Mouse (Mus musculus): ENCODE data around the gene Plekha7. TPM values are rescaled to one million over a fixed set of nuclear protein-coding genes. Genes with fewer than 3 reads are reported as not detected.

Gene Plekha7
- polyA plus RNA-seq, 1 experiment from 2014 or later: 6.9 TPM

DNA sequence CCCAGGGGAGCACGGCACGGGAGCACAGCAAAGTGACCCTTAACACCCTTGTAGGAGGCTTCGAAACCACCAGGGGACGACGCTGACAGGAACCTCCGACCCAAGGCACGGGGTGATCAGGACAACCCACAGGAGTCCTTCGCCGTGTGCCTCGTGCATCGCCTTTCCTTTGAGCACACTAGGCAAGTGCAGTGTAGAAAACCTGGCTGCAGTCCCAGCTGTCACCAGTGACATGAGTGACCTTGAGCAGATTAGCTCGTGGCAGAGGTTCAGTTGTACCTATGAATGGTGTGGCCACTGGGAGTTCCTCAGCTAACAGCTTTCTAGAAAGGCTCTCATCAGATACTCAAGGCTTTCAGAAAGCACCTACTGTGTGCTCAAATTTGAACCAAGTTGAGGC, 22.0 kb downstream of the Plekha7 start:
- Histone ChIP-seq H3K27ac (peak overlapping the region; percentile 12; the same call in 1 of the 2 replicates), H3K4me1 (peaks cover 40% of the 10 kb centered on the region), H3K4me3 (no peak overlapping the region), H3K36me3 (no peaks in the 10 kb centered on the region), H3K27me3 (ENCODE audit: low read depth, poor library complexity, severe bottlenecking) (no peaks in the 10 kb centered on the region), H3K9me3 (replicated peaks) (no peaks in the 10 kb centered on the region)
- 79% methylated on average over 12 of the region's 12 CpGs for WGBS
- no peak for DNase-seq (ENCODE audit: low spot score)

DNA sequence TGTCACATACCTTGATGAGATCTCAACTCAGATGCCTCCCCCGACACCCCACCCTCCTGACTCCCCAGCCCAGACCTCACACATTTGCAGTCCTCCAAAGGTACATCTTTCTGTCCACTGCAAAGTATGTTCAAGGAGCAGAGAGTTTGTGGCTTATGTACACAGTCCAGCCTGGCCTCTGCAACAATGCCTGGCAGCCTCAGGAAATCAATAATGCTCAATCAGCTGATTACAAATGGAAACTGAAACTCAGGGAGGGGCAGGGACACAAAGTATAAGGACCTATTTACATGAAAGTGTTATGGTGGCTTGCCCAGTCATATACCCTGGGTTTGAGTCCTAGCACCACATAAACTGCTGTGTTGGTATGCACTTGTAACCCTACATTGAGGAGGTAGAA, 23.0 kb downstream of the Plekha7 start:
- no peaks in the 10 kb centered on the region for H3K27me3 ChIP-seq (ENCODE audit: low read depth, poor library complexity, severe bottlenecking)
- H3K4me1 ChIP-seq: peaks cover 50% of the 10 kb centered on the region
- H3K4me3 ChIP-seq: no peak overlapping the region
- WGBS: 74% methylated on average over 1 of the region's 1 CpGs
- no peaks in the 10 kb centered on the region for H3K36me3 ChIP-seq
- no peak overlapping the region for H3K27ac ChIP-seq
- H3K9me3 ChIP-seq (replicated peaks): no peaks in the 10 kb centered on the region
- no peak for DNase-seq (ENCODE audit: low spot score)

DNA sequence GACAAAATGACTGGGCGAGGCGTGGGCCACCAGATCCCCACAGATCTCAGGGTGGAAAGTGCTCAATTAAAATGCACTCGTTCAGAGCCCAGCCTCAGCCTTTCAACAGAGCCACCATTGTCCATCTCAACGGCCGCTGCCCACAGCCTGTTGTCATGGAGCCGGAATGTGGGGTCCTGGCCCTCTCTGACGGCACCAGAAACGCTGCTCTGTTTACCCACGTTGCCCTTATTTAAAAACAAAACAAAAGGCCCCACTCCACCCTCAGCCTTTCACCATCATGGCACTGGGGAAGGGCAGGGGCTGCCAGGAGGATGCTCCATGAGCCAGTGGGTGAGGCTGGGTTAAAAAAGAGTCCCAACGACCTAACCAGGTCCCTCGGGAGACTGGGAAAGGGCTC, 25.4 kb downstream of the Plekha7 start:
- peak overlapping the region; percentile 54 for H3K27ac ChIP-seq
- DNase-seq (ENCODE audit: low spot score): no peak

DNA sequence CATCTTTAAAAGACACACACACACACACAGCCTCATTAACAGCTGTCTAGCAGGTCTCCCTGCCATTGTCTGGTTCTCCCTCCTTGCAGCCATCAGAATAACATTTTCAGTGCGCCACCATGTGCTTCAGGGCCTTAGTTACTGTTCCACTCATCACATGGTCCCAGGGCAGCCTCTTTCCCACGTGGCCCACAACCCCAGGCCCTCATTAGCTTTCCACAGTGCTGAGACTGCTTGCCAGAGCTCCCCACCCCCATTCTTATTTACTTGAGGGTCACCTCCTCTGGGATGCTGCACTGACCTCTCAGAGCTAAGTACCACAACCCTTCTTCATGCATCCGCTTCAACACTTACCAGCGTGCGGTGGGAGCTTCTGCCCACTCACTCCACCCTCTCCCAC, 28.1 kb downstream of the Plekha7 start:
- Histone ChIP-seq H3K4me3 (no peak overlapping the region), H3K9me3 (replicated peaks) (no peaks in the 10 kb centered on the region), H3K4me1 (peaks cover 43% of the 10 kb centered on the region), H3K27me3 (ENCODE audit: low read depth, poor library complexity, severe bottlenecking) (no peaks in the 10 kb centered on the region), H3K36me3 (no peaks in the 10 kb centered on the region), H3K27ac (peak overlapping the region; percentile 53; the same call in 1 of the 2 replicates)
- WGBS: 47% methylated on average over 5 of the region's 5 CpGs
- DNase-seq (ENCODE audit: low spot score): no peak

More for the DNA sequence above, 25.4 kb downstream of the Plekha7 start:
- WGBS: 60% methylated on average over 11 of the region's 11 CpGs
- Histone ChIP-seq H3K4me3 (no peak overlapping the region), H3K27me3 (ENCODE audit: low read depth, poor library complexity, severe bottlenecking) (no peaks in the 10 kb centered on the region), H3K36me3 (no peaks in the 10 kb centered on the region), H3K9me3 (replicated peaks) (no peaks in the 10 kb centered on the region), H3K4me1 (peaks cover 62% of the 10 kb centered on the region)

DNA sequence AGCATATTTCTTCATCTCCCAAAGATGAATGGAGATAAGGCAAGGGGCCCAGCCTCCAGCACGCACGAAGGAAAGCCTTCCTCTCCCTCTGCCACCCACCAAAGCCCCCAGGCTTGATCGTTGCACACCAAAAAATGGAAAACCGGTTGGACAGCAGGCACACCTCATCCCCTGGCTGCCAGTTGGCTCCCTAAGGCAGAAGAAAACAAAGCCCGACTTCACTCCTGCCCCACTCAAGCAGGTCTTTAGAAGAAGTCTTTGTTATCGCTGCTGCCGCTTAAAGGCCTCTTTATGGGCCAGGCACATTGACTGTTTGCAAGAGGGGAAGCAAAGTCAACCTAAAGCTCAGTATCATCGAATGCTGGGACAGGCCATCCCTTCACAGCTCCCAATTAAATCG, 29.9 kb downstream of the Plekha7 start:
- H3K27ac ChIP-seq: peak overlapping the region; percentile 43; the same call in 1 of the 2 replicates
- WGBS: 71% methylated on average over 9 of the region's 9 CpGs
- DNase-seq (ENCODE audit: low spot score): no peak
- H3K9me3 ChIP-seq (replicated peaks): no peaks in the 10 kb centered on the region
- no peaks in the 10 kb centered on the region for H3K36me3 ChIP-seq
- no peaks in the 10 kb centered on the region for H3K27me3 ChIP-seq (ENCODE audit: low read depth, poor library complexity, severe bottlenecking)
- H3K4me1 ChIP-seq: peaks cover 49% of the 10 kb centered on the region
- no peak overlapping the region for H3K4me3 ChIP-seq

DNA sequence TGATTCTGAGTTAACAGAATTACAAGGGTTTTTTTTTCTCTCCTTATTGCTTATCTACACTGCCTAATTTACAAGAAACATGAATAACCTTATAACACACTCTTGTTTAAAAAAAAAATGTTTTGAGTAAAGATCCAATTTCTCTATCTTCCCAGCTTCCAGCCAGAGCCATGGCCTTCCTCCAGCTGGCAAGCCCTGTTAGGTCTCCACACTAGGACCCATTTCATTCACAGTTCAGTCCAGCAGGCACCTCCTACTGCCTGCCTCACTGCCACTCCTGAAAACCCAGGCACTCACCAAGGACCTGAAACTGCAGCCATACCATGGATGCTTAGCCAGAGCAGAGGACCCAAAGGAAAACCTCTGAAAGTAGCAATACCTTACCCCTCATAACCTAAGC, 31.9 kb downstream of the Plekha7 start:
- H3K9me3 ChIP-seq (replicated peaks): no peaks in the 10 kb centered on the region
- H3K27ac ChIP-seq: no peak overlapping the region
- peaks cover 37% of the 10 kb centered on the region for H3K4me1 ChIP-seq
- no peak overlapping the region for H3K4me3 ChIP-seq
- H3K36me3 ChIP-seq: no peaks in the 10 kb centered on the region
- H3K27me3 ChIP-seq (ENCODE audit: low read depth, poor library complexity, severe bottlenecking): no peaks in the 10 kb centered on the region
- no peak for DNase-seq (ENCODE audit: low spot score)

DNA sequence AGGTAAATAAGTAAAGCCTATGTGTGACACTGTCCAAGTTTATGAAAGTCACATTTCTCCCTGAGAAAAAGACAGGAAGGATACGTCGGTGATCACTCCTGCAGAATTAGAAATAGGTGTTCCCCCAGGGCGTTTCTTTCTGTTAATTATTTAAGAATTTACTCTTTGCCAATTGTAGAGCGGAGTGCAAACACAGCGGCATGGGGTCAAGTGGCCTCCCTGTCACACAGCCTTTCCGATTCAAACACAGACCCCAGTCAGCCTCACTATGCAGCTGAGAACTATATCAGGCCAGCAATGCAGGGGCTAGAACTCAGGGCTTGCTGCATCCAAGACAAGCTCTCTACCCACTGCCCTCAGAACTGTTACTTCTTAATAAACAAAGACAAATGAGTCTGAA, 35.1 kb downstream of the Plekha7 start:
- no peak overlapping the region for H3K27ac ChIP-seq
- H3K9me3 ChIP-seq (replicated peaks): no peaks in the 10 kb centered on the region
- no peaks in the 10 kb centered on the region for H3K36me3 ChIP-seq
- no peaks in the 10 kb centered on the region for H3K27me3 ChIP-seq (ENCODE audit: low read depth, poor library complexity, severe bottlenecking)
- peaks cover 28% of the 10 kb centered on the region for H3K4me1 ChIP-seq
- WGBS: 95% methylated on average over 6 of the region's 6 CpGs
- no peak for DNase-seq (ENCODE audit: low spot score)
- H3K4me3 ChIP-seq: no peak overlapping the region

DNA sequence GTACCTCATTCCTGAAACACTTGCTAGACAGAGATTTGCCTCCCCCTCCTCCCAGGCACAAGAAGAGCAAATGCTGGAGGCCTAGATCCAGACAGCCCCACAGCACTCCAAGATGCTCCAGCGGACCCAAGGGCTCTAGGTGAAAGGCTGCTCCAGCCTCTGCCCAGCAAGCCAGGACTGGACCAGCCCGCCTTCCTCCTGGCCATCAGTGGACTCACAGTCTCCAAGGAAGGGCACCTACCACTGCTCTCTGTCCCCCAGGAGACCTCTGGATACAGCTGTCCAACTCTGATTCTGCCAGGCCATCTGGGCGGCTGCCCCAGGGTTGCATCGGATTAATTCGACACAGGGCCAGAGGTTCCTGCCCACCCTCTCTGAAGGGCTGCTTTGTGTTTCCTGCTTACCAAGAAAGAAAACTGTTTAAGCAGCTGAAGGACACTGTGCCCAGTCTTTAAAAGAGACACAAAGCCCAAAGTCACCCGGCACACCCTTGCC, 38.6 kb downstream of the Plekha7 start:
- Histone ChIP-seq H3K4me1 (peaks cover 28% of the 10 kb centered on the region), H3K27ac (peak overlapping the region; percentile 25; the same call in 1 of the 2 replicates), H3K36me3 (no peaks in the 10 kb centered on the region), H3K27me3 (ENCODE audit: low read depth, poor library complexity, severe bottlenecking) (no peaks in the 10 kb centered on the region), H3K9me3 (replicated peaks) (no peaks in the 10 kb centered on the region), H3K4me3 (no peak overlapping the region)
- no peak for DNase-seq (ENCODE audit: low spot score)
- WGBS: 80% methylated on average over 6 of the region's 6 CpGs

GRCm38 (mm10) chr7:116268113-116268926, 39.9 kb downstream of the Plekha7 start:
- H3K9me3 ChIP-seq (replicated peaks): no peaks in the 10 kb centered on the region
- H3K27me3 ChIP-seq (ENCODE audit: low read depth, poor library complexity, severe bottlenecking): no peaks in the 10 kb centered on the region
- H3K4me3 ChIP-seq: no peak overlapping the region
- no peaks in the 10 kb centered on the region for H3K36me3 ChIP-seq
- peaks cover 33% of the 10 kb centered on the region for H3K4me1 ChIP-seq
- H3K27ac ChIP-seq: no peak overlapping the region
- DNase-seq (ENCODE audit: low spot score): no peak
- 52% methylated on average over 13 of the region's 13 CpGs for WGBS

DNA sequence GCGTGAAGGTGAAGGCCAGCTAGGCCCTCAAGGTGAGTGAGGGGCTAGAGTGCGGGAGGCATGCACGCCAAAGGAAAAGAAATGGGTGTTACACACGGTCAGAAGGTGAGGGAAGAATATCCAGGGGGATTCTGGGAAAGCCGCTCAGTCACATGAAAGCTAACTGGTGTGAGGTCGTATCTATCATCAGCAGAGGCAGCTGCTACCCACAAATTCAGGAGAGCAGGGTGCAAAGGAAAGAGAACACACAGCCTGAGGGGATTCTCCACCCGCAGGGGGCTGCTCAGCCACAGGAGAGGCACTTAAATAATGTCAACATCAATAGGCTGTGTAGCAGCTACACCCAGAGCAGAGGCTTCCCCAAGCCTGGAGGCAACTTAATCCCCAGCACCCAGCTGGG, 44.9 kb downstream of the Plekha7 start:
- no peak overlapping the region for H3K27ac ChIP-seq
- DNase-seq (ENCODE audit: low spot score): no peak
- H3K27me3 ChIP-seq (ENCODE audit: low read depth, poor library complexity, severe bottlenecking): no peaks in the 10 kb centered on the region
- H3K4me3 ChIP-seq: no peak overlapping the region
- peaks cover 24% of the 10 kb centered on the region for H3K4me1 ChIP-seq
- H3K36me3 ChIP-seq: no peaks in the 10 kb centered on the region
- WGBS: 56% methylated on average over 7 of the region's 7 CpGs
- H3K9me3 ChIP-seq (replicated peaks): no peaks in the 10 kb centered on the region

GRCm38 (mm10) chr7:116262508-116262907, 45.7 kb downstream of the Plekha7 start:
- Histone ChIP-seq H3K9me3 (replicated peaks) (no peaks in the 10 kb centered on the region), H3K36me3 (no peaks in the 10 kb centered on the region), H3K27me3 (ENCODE audit: low read depth, poor library complexity, severe bottlenecking) (no peaks in the 10 kb centered on the region), H3K4me1 (peaks cover 18% of the 10 kb centered on the region), H3K4me3 (no peak overlapping the region), H3K27ac (no peak overlapping the region)
- 64% methylated on average over 2 of the region's 2 CpGs for WGBS
- DNase-seq (ENCODE audit: low spot score): no peak

DNA sequence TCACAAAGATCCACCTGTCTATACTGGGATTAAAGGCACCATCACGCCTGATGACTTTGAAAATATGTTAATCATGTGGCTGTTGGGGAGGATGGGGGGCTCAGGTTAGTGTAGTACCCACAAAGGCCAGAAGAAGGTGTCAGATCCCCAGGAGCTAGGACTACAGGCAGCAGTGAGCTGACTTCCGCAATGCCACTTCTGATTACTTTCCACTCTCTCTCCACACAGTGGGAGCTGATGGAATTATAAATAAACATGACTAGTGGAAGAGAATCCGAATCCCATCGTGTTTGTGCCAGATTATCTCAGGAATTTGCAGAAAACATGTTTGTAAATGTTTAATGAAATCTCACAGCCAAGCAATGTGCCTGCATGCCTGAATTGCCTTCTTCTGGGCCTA, 46.1 kb downstream of the Plekha7 start:
- Histone ChIP-seq H3K9me3 (replicated peaks) (no peaks in the 10 kb centered on the region), H3K4me3 (no peak overlapping the region), H3K36me3 (no peaks in the 10 kb centered on the region), H3K4me1 (peaks cover 18% of the 10 kb centered on the region), H3K27me3 (ENCODE audit: low read depth, poor library complexity, severe bottlenecking) (no peaks in the 10 kb centered on the region), H3K27ac (no peak overlapping the region)
- 56% methylated on average over 4 of the region's 4 CpGs for WGBS
- DNase-seq (ENCODE audit: low spot score): no peak

DNA sequence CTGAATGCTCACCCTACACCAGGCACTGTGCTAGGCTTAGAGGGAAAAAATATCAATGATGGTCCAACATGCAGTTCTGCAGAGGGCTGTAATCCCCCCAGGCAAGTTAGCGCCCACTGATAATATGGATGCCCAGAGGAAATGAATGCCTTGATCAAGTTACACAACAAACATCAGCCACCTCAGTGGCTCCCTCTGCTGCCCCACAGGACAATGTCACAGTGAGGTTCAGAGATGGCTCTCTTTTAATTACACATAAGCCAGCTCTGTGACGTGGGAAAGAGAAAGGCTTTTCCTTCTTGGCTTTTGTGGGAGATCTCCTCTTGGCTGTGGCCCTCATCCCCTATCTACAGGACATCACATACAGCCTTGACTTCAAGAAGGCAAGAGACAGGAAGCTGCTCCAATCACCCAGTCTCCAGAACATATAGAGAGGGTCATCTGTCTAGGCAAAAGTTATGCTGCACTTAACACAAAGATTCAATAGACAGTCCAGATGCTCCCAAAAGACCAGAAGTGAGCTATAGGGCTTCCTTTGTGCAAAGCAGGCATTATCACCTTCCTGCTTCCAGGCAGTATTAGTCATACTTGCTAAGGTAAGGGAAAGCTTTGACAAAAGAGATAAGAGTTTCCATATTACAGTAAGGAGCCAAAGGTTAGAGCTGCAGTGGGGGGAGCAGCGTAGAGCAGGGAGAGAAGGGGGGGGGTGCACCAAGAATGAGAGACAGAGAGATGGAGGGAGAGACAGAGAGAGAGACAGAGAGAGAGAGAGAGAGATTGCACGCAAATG, 47.2 kb downstream of the Plekha7 start:
- Histone ChIP-seq H3K27ac (no peak overlapping the region), H3K4me3 (no peak overlapping the region), H3K36me3 (no peaks in the 10 kb centered on the region), H3K4me1 (peaks cover 18% of the 10 kb centered on the region), H3K27me3 (ENCODE audit: low read depth, poor library complexity, severe bottlenecking) (no peaks in the 10 kb centered on the region), H3K9me3 (replicated peaks) (no peaks in the 10 kb centered on the region)
- WGBS: 66% methylated on average over 4 of the region's 4 CpGs
- no peak for DNase-seq (ENCODE audit: low spot score)
